Mouse (Mus musculus) brain, adult 10 weeks (tissue): ENCODE results near the gene 3425401B19Rik. TPM values are rescaled to one million over a fixed set of nuclear protein-coding genes. Genes with fewer than 3 reads are reported as not detected.

Experiments
- polyA plus RNA-seq: library from polyadenylated mRNA; stranded (reverse); fragments of 350-450 nt; fragmentation: Illumina TruSeq; extraction: RNeasy Lipid Tissue Mini Kit (QIAGEN cat#74804); gene quantifications from one replicate; pipeline ENCODE4 v1.2.3, GENCODE M21; 2015; ENCODE audit warnings: low read depth, low replicate concordance

3425401B19Rik gene
- 0.07 TPM for polyA plus RNA-seq

DNA sequence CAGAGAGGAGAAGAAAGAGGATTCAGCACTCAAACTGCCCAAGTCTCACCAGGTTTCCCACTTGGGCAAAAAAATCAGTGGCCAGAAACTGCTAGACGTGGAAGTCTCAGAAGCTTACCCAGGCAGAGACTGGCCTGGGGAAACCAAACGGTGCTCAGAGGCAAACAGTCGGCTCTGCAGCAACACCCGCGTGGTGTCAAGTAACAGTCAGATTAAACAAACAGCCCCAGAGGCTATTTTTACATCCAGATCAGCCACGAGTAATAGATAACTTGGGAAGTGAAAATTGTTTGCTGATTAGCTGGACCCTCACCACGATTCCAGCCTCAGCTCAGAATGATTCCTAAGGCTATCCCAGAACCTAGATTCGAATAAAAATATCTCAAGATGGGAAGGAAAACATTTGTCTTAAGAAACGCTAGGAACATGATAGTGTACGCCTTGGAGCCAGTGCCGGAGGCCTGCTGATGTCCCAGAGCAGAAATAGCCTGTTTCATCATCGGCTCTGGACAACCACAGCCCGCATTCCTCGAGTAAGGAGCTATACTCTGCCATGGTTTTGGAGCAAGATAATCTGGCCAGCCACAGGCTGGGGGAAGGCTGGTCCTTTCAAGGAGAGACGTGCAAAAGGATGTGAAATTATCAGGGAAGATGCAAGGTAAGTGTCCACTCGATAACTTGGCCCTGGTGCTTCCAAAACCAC lies at the start of gene 3425401B19Rik:
3425401B19Rik (minus strand) TSS at position 170 of the 703 bp plus-strand sequence.

Other genes with a start within 250 kb of the 3425401B19Rik start
- gene Slc18a3, start 220.4 kb downstream of the 3425401B19Rik start, polyA plus RNA-seq = 1.3 TPM
- gene Chat, start 219.3 kb downstream of the 3425401B19Rik start, polyA plus RNA-seq = 3.2 TPM
- 9.5 TPM for gene Ercc6, start 171.8 kb downstream of the 3425401B19Rik start, polyA plus RNA-seq
- gene Prrxl1, start 85.9 kb downstream of the 3425401B19Rik start, polyA plus RNA-seq = not detected
- 1.7 TPM for gene Tmem273, start 100.7 kb upstream of the 3425401B19Rik start, polyA plus RNA-seq
- not detected for gene Fam170b, start 148.7 kb upstream of the 3425401B19Rik start, polyA plus RNA-seq
- gene Vstm4, start 171.5 kb upstream of the 3425401B19Rik start, polyA plus RNA-seq = 4.8 TPM